Mouse (Mus musculus): ENCODE results near the gene Fam155a.

GRCm38 (mm10) chr8:9408480-9408879, 362.5 kb downstream of the Fam155a start:
- no peak for TF ChIP-seq CTCF (IDR thresholded peaks at IDR 0.05; ENCODE audit: low read depth)
- TF ChIP-seq EP300 (IDR thresholded peaks at IDR 0.05; ENCODE audit: low read depth), result no peak
